Mouse (Mus musculus) C2C12 (cell line): ENCODE measurements around the gene Fryl. TPM values are rescaled to one million over a fixed set of nuclear protein-coding genes. Genes with fewer than 3 reads are reported as not detected.

Experiments used
- H3K27me3 ChIP-seq: one replicate; pipeline ENCODE4 v1.6.1; 2011; ENCODE audit not compliant: control insufficient read depth, insufficient read depth, insufficient read length
- H3K36me3 ChIP-seq: one replicate; pipeline ENCODE4 v1.6.1; 2011; ENCODE audit not compliant: control insufficient read depth, insufficient read depth
- H3K4me3 ChIP-seq: one replicate; pipeline ENCODE4 v1.5.1; 2011; ENCODE audit warnings: mild to moderate bottlenecking, control low read depth; ENCODE audit not compliant: poor library complexity, insufficient read depth, severe bottlenecking
- H3K79me2 ChIP-seq: one replicate; pipeline ENCODE4 v1.6.1; 2011; ENCODE audit not compliant: control insufficient read depth, insufficient read depth
- H3K79me3 ChIP-seq: one replicate; pipeline ENCODE4 v1.6.1; 2011; ENCODE audit warnings: low read depth, control low read depth
- H3ac ChIP-seq: one replicate; pipeline ENCODE3; 2011; ENCODE audit warnings: low read depth; ENCODE audit not compliant: control insufficient read depth, insufficient read length
- CEBPB ChIP-seq: IDR thresholded peaks from one replicate; pipeline ENCODE4 v1.6.1; 2011; ENCODE audit warnings: low read depth, mild to moderate bottlenecking, control low read depth, moderate library complexity
- CTCF ChIP-seq: IDR thresholded peaks from one replicate; pipeline ENCODE4 v1.5.1; 2011; ENCODE audit not compliant: control insufficient read depth, insufficient read depth, insufficient read length
- FOSL1 ChIP-seq: IDR thresholded peaks from one replicate; pipeline ENCODE4 v1.8.0; 2011; ENCODE audit warnings: mild to moderate bottlenecking, low read length; ENCODE audit not compliant: poor library complexity, insufficient read depth, severe bottlenecking
- MAX ChIP-seq: IDR thresholded peaks from one replicate; pipeline ENCODE4 v1.6.1; 2011; ENCODE audit warnings: mild to moderate bottlenecking, control low read depth
- MYOD1 ChIP-seq: IDR thresholded peaks from one replicate; pipeline ENCODE4 v1.6.1; 2011; ENCODE audit warnings: low read depth; ENCODE audit not compliant: control insufficient read depth, insufficient read length
- MYOG ChIP-seq: IDR thresholded peaks from one replicate; pipeline ENCODE4 v1.6.1; 2011; ENCODE audit not compliant: control insufficient read depth, insufficient read length; ENCODE audit errors: extremely low read depth
- USF1 ChIP-seq: IDR thresholded peaks from one replicate; pipeline ENCODE4 v1.6.1; 2011; ENCODE audit warnings: low read depth, mild to moderate bottlenecking, control low read depth, moderate library complexity
- polyA plus RNA-seq: library from polyadenylated mRNA; unstranded; fragments of >200 nt; fragmentation: generic; extraction: Trizol; gene quantifications from one replicate; pipeline ENCODE4 v1.2.1, GENCODE M21; 2012; ENCODE audit warnings: missing spikeins

The Fryl gene
- polyA plus RNA-seq, 1 experiment, result 13.2 TPM

DNA sequence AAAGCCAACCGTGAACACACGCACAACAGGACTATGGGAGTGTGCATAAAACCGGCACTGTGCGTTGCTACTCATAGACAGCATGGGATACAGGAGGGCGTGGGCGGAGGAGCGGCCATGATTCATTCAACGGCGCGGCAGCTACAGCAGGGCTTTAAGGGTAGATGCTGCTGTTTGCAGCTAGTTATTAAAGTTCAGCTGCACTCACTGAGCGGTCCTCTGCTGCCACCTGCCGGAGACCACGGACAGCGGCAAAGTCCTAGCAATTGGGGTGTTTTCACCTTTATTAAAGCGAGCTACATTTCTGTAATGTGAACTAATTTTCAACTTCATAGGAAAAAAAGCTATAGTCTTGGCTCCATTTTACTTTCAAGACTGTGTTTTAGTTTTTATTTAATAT, 185.1 kb downstream of the Fryl start:
- H3K36me3 ChIP-seq, result peaks cover 23% of the 10 kb centered on the region
- H3K4me3 ChIP-seq, result no peak overlapping the region
- no peaks in the 10 kb centered on the region for H3K79me3 ChIP-seq
- no peak overlapping the region for H3ac ChIP-seq
- no peak for TF ChIP-seq CEBPB
- TF ChIP-seq CTCF, result peak; percentile 79
- H3K27me3 ChIP-seq, result no peaks in the 10 kb centered on the region
- no peaks in the 10 kb centered on the region for H3K79me2 ChIP-seq

DNA sequence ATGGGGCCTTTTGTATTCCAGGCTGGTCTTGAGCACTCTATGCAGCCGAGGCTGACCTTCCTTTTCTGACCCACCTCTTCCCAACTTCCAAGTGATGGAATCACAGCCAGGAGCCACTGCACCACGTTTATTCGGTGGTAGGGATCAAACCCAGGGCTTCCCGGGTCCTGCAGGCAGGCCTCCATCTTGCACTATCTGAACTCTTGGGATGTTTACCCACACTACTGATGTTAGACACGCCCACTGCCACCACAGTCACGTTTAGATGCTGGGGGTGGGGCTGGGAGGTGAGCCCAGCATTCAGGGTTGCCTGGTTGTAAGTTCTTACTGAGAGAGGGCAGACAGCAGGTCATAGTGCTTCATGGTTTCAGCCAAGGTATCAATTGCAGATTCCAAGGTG, 189.5 kb downstream of the Fryl start:
- TF ChIP-seq CEBPB (no peak), MYOG (no peak), MYOD1 (no peak), MAX (no peak), FOSL1 (no peak), USF1 (no peak), CTCF (no peak)
- no peak overlapping the region for H3K4me3 ChIP-seq
- no peak overlapping the region for H3ac ChIP-seq
- no peaks in the 10 kb centered on the region for H3K27me3 ChIP-seq
- no peaks in the 10 kb centered on the region for H3K79me3 ChIP-seq
- H3K79me2 ChIP-seq, result no peaks in the 10 kb centered on the region
- peaks cover 1% of the 10 kb centered on the region for H3K36me3 ChIP-seq

DNA sequence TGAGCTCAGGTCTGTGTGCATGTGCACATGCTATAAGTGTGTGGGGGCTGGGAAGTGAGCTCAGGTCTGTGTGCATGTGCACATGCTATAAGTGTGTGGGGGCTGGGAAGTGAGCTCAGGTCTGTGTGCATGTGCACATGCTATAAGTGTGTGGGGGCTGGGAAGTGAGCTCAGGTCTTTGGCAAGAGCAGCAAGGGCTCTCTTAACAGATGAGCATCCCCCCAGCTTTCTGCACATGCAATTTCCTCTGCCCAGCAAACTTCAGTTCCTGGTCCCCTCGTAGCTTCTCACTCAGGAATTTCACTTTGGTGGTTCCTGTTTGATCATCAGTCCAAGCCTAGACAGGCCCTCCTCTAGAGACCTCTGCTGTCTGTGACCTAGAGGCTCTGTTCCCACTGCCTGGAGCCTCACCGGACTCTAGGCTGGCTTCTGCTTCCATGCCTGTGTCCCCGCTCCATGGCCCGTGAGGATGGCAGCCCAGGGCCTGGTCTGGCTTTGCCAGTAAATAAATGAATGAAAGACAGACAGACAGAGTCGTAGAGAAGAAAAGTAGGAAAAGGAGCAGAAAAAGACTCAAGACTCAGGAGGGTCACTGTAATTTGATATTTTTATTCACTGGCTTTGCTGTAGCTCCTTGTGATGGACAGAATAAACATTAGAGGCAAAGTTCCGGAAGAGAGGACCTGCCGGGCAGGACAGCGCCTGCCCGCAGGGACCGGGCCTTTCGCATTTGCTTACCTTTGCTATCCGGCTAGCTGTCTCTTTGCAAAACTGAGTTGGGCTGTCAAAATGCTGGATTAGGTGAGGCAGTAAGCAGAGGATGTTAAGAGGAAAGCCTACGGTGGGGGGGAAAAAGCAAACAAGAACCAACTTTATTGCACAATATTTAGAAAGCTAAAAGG, 192.4 kb downstream of the Fryl start:
- H3K36me3 ChIP-seq, result peaks cover 4% of the 10 kb centered on the region
- no peaks in the 10 kb centered on the region for H3K79me3 ChIP-seq

DNA sequence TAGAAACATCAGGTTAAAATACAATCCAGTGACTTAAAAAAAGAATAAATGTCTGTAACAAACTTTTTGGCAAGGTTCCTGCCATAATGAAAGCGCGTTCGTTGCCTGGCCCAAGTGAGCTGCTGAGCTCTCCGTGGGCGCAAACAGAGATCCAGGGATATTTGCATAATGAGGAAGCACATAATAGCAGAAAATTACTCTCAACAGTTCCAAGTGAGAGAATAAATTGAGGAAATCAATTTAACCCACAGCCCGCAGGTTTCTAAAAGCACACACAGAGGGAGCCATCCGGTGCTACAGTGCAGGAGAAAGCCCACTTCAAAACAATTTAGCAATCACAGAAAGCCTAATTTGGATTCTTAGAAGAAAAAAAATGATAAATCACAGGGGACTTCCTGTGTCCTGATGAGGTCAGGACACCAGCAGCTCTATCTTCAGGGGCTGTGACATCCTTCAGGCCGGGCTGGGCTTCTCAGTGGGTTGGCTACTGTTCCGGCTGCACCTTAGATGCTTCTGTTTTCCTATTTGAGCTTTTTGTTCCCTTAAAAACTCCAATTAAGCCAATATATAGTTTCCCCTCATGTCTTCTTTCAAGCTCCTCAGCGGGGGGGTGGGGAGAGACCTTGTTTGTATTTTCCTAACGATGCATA, 194.8 kb downstream of the Fryl start:
- TF ChIP-seq CTCF (no peak), CEBPB (no peak), MYOG (no peak), MYOD1 (no peak), USF1 (no peak), FOSL1 (no peak), MAX (no peak)
- Histone ChIP-seq H3K4me3 (no peak overlapping the region), H3K27me3 (no peaks in the 10 kb centered on the region), H3K79me3 (no peaks in the 10 kb centered on the region), H3ac (no peak overlapping the region), H3K79me2 (no peaks in the 10 kb centered on the region), H3K36me3 (peaks cover 13% of the 10 kb centered on the region)

More for the DNA sequence above, 192.4 kb downstream of the Fryl start:
- Histone ChIP-seq H3K4me3 (no peak overlapping the region), H3ac (no peak overlapping the region), H3K79me2 (no peaks in the 10 kb centered on the region), H3K27me3 (no peaks in the 10 kb centered on the region)
- TF ChIP-seq CEBPB (no peak), MYOG (no peak), MAX (no peak), USF1 (no peak), CTCF (no peak), FOSL1 (no peak), MYOD1 (no peak)

DNA sequence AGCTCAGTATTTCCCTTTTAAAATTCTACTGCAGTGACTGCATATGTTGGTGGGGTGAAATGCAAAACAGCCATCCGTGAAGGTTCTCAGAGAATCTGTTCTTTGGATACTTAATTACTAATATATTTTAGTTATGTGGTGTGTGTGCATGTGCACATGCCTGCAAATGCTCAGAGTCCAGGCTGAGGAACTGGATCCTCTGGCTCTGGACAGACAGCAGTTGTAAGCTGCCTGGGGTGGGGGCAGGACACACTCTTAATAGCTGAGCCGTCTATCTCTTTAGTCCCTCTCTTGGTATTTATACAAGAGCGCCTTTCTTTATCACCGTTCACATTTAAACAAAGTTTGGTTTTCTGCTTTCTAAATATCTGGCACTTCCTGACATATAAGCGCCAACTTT, 199.5 kb downstream of the Fryl start:
- Histone ChIP-seq H3K36me3 (peaks cover 13% of the 10 kb centered on the region), H3K4me3 (no peak overlapping the region), H3K79me2 (no peaks in the 10 kb centered on the region), H3K27me3 (no peaks in the 10 kb centered on the region), H3K79me3 (no peaks in the 10 kb centered on the region), H3ac (no peak overlapping the region)
- no peak for TF ChIP-seq MYOG

DNA sequence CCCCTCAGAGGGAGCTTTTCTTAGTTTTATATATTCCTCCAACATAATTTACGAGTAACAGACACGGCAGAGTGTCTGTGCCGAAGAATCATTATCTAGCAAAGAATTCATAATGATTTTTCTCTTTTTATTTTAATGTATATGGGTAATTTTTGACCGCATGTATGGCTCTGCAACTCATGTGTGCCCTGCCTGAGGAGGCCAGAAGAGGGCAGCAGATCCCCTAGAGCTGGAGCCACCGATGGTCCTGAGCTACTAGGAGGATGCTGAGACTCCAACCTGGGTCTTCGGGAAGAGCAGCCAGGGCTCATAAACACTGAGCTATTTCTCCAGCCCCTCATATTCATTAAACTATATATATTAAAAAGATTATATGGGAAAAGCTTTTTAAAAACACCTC, 200.0 kb downstream of the Fryl start:
- Histone ChIP-seq H3K79me3 (no peaks in the 10 kb centered on the region), H3ac (no peak overlapping the region), H3K27me3 (no peaks in the 10 kb centered on the region), H3K79me2 (no peaks in the 10 kb centered on the region), H3K4me3 (no peak overlapping the region), H3K36me3 (peaks cover 13% of the 10 kb centered on the region)
- TF ChIP-seq USF1 (no peak), MYOG (no peak), CTCF (no peak), MAX (no peak), MYOD1 (no peak), CEBPB (no peak), FOSL1 (no peak)
